Mouse (Mus musculus) kidney, adult 2 months (tissue): Measurements from ENCODE around the gene Olfr159. TPM values are rescaled to one million over a fixed set of nuclear protein-coding genes. Genes with fewer than 3 reads are reported as not detected.

Experiments
- DNase-seq: peaks from one replicate; pipeline ENCODE4 v3.0.0; 2021
- H3K27ac ChIP-seq: fragments of 200-500 bp; 2 replicates; pipeline ENCODE4 v1.5.1; 2012; ENCODE audit warnings: low read depth, low read length, control low read depth, inconsistent platforms; ENCODE audit not compliant: insufficient read depth
- H3K27me3 ChIP-seq: fragments of 200-500 bp; replicated peaks from 2 replicates; pipeline ENCODE4 v1.6.1; 2012; ENCODE audit warnings: mild to moderate bottlenecking, moderate library complexity, low read length, inconsistent platforms; ENCODE audit not compliant: control insufficient read depth, insufficient read depth
- H3K36me3 ChIP-seq: fragments of 200-500 bp; 2 replicates; pipeline ENCODE4 v1.6.1; 2012; ENCODE audit warnings: mild to moderate bottlenecking, moderate library complexity, low read length, inconsistent platforms; ENCODE audit not compliant: control insufficient read depth, insufficient read depth
- H3K4me1 ChIP-seq: fragments of 200-500 bp; 2 replicates; pipeline ENCODE4 v1.6.1; 2011; ENCODE audit warnings: low read length; ENCODE audit not compliant: control insufficient read depth, insufficient read depth
- H3K4me3 ChIP-seq: fragments of 200-500 bp; 2 replicates; pipeline ENCODE4 v1.5.1; 2011; ENCODE audit warnings: mild to moderate bottlenecking, low read depth, low read length, control low read depth; ENCODE audit not compliant: insufficient read depth
- CTCF ChIP-seq: fragments of 200-500 bp; conservative IDR thresholded peaks from 2 replicates; pipeline ENCODE4 v1.5.1; 2011; ENCODE audit warnings: low read depth, mild to moderate bottlenecking, control low read depth, low read length, moderate library complexity, mixed read lengths; ENCODE audit not compliant: insufficient read depth, insufficient read length
- POLR2A ChIP-seq: fragments of 200-500 bp; IDR thresholded peaks from one replicate; pipeline ENCODE4 v1.6.1; 2011; ENCODE audit warnings: low read depth, low read length, control low read depth
- WGBS: fragments of 180-500 bp; shearing (Covaris S2); methylation state at CpG from one replicate; pipeline ENCODE4 v1.1.7; 2018; 5-methylcytosine and 5-hydroxymethylcytosine counted together
- polyA plus RNA-seq: library from polyadenylated mRNA; depleted of rRNA; stranded (reverse); fragments of >200 nt; gene quantifications from 2 replicates; pipeline ENCODE4 v1.2.3, GENCODE M21; 2012

Olfr159 gene
- polyA plus RNA-seq, 1 experiment, result not detected

DNA sequence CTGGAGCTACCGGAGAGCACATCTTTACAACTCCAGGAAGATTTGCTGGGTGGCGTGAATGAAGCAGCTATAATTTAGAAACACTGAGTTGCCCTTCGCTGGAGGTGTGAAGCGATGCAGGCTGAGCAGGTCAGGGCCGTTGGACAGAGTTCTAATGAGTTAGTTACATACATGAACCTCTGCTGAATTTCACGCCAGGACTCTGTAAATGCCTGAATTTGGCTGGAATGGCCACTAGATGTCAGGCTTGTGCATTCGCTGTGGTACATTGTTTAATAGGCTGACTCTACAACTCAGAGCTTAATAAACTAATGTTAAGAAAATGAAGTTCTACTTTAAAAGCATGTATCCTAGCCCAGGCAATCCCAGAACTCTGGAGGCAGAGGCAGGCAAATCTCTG lies 7.4 kb downstream of the Olfr159 start:
- Histone ChIP-seq H3K36me3 (no peaks in the 10 kb centered on the region), H3K27ac (no peak overlapping the region), H3K4me3 (no peak overlapping the region), H3K27me3 (no peaks in the 10 kb centered on the region), H3K4me1 (no peaks in the 10 kb centered on the region)
- DNase-seq, result peak; percentile 65
- 19% methylated on average over 7 of the region's 7 CpGs for WGBS
- TF ChIP-seq POLR2A (no peak), CTCF (peak; percentile 67)

- DNase-seq, result no peak
- no peaks in the 10 kb centered on the region for H3K4me1 ChIP-seq
- no peak overlapping the region for H3K27ac ChIP-seq
- TF ChIP-seq CTCF (0 out of 2 replicates have a peak, but pooled peaks have one; percentile 3), POLR2A (no peak)
- WGBS, result 86% methylated on average over 2 of the region's 2 CpGs
- no peaks in the 10 kb centered on the region for H3K27me3 ChIP-seq
- no peak overlapping the region for H3K4me3 ChIP-seq
- H3K36me3 ChIP-seq, result no peaks in the 10 kb centered on the region
These were observed 9.5 kb downstream of the Olfr159 start for GRCm38 (mm10) chr4:43761336-43761735.

DNA sequence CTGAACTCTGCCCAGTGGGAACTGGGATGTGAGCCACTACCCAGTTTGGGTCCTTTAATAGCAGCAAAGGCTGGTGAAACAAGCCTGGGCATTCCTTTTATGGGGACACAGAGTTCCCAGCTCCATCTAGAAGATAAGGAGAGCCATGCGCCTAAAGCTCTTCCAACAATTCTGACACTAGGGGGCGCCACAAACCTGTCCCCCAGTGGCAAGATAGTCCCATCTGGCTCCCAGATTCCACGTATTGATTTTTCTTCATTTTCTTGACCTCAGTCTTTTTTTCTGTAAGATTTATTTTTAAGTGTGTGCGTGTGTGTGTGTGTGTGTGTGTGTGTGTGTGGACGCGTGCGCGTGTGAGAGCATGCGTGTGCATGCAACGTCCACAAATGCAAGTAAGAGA lies 10.3 kb downstream of the Olfr159 start:
- Histone ChIP-seq H3K4me3 (no peak overlapping the region), H3K27ac (no peak overlapping the region), H3K36me3 (no peaks in the 10 kb centered on the region), H3K4me1 (no peaks in the 10 kb centered on the region), H3K27me3 (no peaks in the 10 kb centered on the region)
- DNase-seq, result peak; percentile 24
- TF ChIP-seq POLR2A (no peak), CTCF (peak; percentile 39)
- 74% methylated on average over 10 of the region's 10 CpGs for WGBS

GRCm38 (mm10) chr4:43759571-43760418 lies 11.0 kb downstream of the Olfr159 start:
- no peak for TF ChIP-seq POLR2A
- Histone ChIP-seq H3K27me3 (no peaks in the 10 kb centered on the region), H3K4me3 (no peak overlapping the region), H3K36me3 (no peaks in the 10 kb centered on the region), H3K27ac (no peak overlapping the region), H3K4me1 (no peaks in the 10 kb centered on the region)
- peak; percentile 32 for DNase-seq
- WGBS, result 70% methylated on average over 21 of the region's 21 CpGs

DNA sequence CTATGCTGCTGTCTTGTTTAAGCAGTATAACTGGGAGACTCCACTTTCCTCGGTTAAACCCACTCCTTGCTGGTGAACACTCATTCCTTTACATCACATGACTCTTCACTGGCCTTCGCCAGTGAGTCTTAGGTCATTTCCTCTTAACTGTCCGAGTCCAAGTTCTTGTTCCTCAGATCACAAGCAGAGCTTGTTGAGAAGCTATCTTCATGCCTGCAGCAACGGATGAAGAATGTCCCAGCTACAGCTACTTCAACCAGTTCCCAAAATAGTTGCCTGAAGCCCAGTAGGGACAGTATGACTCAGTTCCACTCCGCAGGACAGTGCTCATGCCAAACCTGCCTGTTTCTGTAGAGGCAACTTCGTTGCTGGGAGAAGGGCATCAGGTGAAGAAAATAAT lies 13.6 kb downstream of the Olfr159 start:
- Histone ChIP-seq H3K4me3 (no peak overlapping the region), H3K27me3 (no peaks in the 10 kb centered on the region), H3K4me1 (no peaks in the 10 kb centered on the region), H3K36me3 (no peaks in the 10 kb centered on the region), H3K27ac (no peak overlapping the region)
- DNase-seq, result no peak
- no peak for TF ChIP-seq CTCF
- no peak for TF ChIP-seq POLR2A
- 58% methylated on average over 6 of the region's 6 CpGs for WGBS

DNA sequence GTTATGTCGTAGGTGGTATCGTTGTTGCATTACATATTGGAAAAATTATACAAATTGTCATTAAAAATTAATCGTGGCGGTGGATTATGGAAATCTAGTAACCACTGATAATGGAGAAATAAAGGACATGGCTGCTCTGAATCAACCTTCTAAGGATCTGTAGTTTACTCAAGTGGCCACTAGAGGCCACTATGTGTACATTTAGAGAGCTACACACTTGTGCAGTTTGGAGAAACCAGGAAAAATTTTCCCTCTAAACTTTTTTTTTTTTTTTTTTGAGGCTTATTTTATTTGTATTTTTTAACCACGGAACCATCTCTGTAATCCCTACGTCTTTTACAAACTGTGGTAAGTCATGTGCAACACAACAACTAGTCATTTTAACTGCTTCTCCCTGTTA lies 25.6 kb downstream of the Olfr159 start:
- Histone ChIP-seq H3K27me3 (no peaks in the 10 kb centered on the region), H3K36me3 (no peaks in the 10 kb centered on the region), H3K4me1 (no peaks in the 10 kb centered on the region), H3K27ac (no peak overlapping the region), H3K4me3 (no peak overlapping the region)
- TF ChIP-seq POLR2A (no peak), CTCF (peak; percentile 21; the same call in 1 of the 2 replicates)
- 13% methylated on average over 6 of the region's 6 CpGs for WGBS
- DNase-seq, result peak; percentile 54

- 0 out of 2 replicates have a peak, but pooled peaks have one; percentile 2 for TF ChIP-seq CTCF
- TF ChIP-seq POLR2A, result no peak
- Histone ChIP-seq H3K36me3 (no peaks in the 10 kb centered on the region), H3K27ac (no peak overlapping the region), H3K27me3 (no peaks in the 10 kb centered on the region), H3K4me1 (no peaks in the 10 kb centered on the region), H3K4me3 (no peak overlapping the region)
- WGBS, result 25% methylated on average over 1 of the region's 1 CpGs
- DNase-seq, result no peak
These were observed 27.7 kb downstream of the Olfr159 start for GRCm38 (mm10) chr4:43743099-43743498.
